10 mouse cellular contexts compared by ENCODE assay signal in the genomic region with DNA sequence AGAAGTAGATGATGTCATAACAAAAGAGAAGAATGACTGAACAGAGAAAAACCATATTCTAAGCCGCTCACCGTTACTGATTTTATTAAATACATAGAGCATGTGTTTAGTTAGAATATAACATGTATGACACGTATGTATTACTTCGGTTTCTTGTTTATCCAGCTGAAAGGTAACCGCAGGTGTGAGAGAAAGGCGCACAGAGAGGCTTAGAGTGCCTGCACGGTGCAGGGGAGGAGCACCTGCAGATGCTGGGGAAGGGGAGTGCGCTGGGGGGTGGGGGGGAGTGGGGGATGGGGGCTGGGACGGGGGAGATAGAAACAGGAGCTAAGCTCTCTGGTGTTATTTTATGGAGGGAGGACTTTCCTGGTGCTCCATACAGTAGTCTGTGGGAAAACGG.
DNase-seq lines count a peak whose midpoint lies in the region; ATAC-seq lines count a peak whose summit lies in the region.
"Had no signal": no experiment of that assay in that cellular context is flagged by ENCODE, and none has a peak within 500 bp of the region (broad histone marks: within the 10 kb centered on the region; RNA-seq: fewer than 3 reads in every experiment).

No protein-coding gene starts in this region.

- WGBS in heart, embryonic 13.5 days, result 27% methylated on average over 10 of the region's 10 CpGs
- 18% methylated on average over 10 of the region's 10 CpGs for WGBS in embryonic facial prominence, embryonic 10.5 days
- WGBS in hindbrain, embryonic 12.5 days, result 18% methylated on average over 10 of the region's 10 CpGs
- WGBS in midbrain, embryonic 13.5 days, result 20% methylated on average over 10 of the region's 10 CpGs

- no peak for ATAC-seq in heart, embryonic 13.5 days (ENCODE audit: extremely low read depth, insufficient number of reproducible peaks, low FRiP score, low TSS enrichment)
- peak; percentile 35; the same call in 1 of the 2 replicates for ATAC-seq in hindbrain, embryonic 12.5 days (ENCODE audit: low FRiP score)
- ATAC-seq in midbrain, embryonic 13.5 days, result peak; percentile 62
- no peak for ATAC-seq in megakaryocyte, adult 5-6 weeks (ENCODE audit: poor library complexity, severe bottlenecking)

- no peaks in the 10 kb centered on the region for H3K36me3 ChIP-seq in heart, embryonic 13.5 days
- no peaks in the 10 kb centered on the region for H3K36me3 ChIP-seq in embryonic facial prominence, embryonic 10.5 days (replicated peaks)
- H3K36me3 ChIP-seq in hindbrain, embryonic 12.5 days, result no peaks in the 10 kb centered on the region
- no peaks in the 10 kb centered on the region for H3K36me3 ChIP-seq in midbrain, embryonic 13.5 days

- no peak for DNase-seq in heart, adult 9 months (ENCODE audit: low spot score in 2 of 2)
- DNase-seq in embryonic facial prominence, embryonic 10.5 days (ENCODE audit: low spot score), result no peak
- DNase-seq in left cerebral cortex, postnatal 14 days (ENCODE audit: low spot score in 2 of 2), result no peak
- DNase-seq in layer of hippocampus, adult 18-20 months (ENCODE audit: low spot score in 2 of 2), result no peak
- DNase-seq: heart, adult 2 months; lung, postnatal 10 days had no signal

- H3K27ac ChIP-seq in heart, embryonic 13.5 days (replicated peaks), result no peak overlapping the region
- no peak overlapping the region for H3K27ac ChIP-seq in embryonic facial prominence, embryonic 10.5 days (replicated peaks)
- no peak overlapping the region for H3K27ac ChIP-seq in hindbrain, embryonic 12.5 days
- 0 out of 2 replicates have a peak overlapping the region, but pooled peaks have one; percentile 21 for H3K27ac ChIP-seq in midbrain, embryonic 13.5 days
- H3K27ac ChIP-seq: heart, adult 2 months had no signal

- peaks cover 23% of the 10 kb centered on the region for H3K4me1 ChIP-seq in heart, embryonic 13.5 days
- H3K4me1 ChIP-seq in embryonic facial prominence, embryonic 10.5 days, result peaks cover 19% of the 10 kb centered on the region
- peaks cover 13% of the 10 kb centered on the region for H3K4me1 ChIP-seq in hindbrain, embryonic 12.5 days
- H3K4me1 ChIP-seq in midbrain, embryonic 13.5 days (replicated peaks), result peaks cover 17% of the 10 kb centered on the region

- H3K4me3 ChIP-seq in heart, embryonic 13.5 days, result peak overlapping the region; percentile 43
- peak overlapping the region; percentile 48 for H3K4me3 ChIP-seq in embryonic facial prominence, embryonic 10.5 days
- H3K4me3 ChIP-seq in hindbrain, embryonic 12.5 days, result peak overlapping the region; percentile 16
- peak overlapping the region; percentile 41 for H3K4me3 ChIP-seq in midbrain, embryonic 13.5 days (replicated peaks)
- H3K4me3 ChIP-seq: heart, adult 2 months had no signal

- H3K4me2 ChIP-seq in heart, embryonic 13.5 days, result peak overlapping the region; percentile 69
- peak overlapping the region; percentile 68 for H3K4me2 ChIP-seq in hindbrain, embryonic 12.5 days (replicated peaks)
- H3K4me2 ChIP-seq in midbrain, embryonic 13.5 days (replicated peaks), result peak overlapping the region; percentile 66

- H3K9ac ChIP-seq in heart, embryonic 13.5 days, result peak overlapping the region; percentile 37; the same call in 1 of the 2 replicates
- no peak overlapping the region for H3K9ac ChIP-seq in hindbrain, embryonic 12.5 days
- peak overlapping the region; percentile 40; the same call in 1 of the 2 replicates for H3K9ac ChIP-seq in midbrain, embryonic 13.5 days (replicated peaks)

- peaks cover 18% of the 10 kb centered on the region for H3K27me3 ChIP-seq in heart, embryonic 13.5 days (replicated peaks)
- peaks cover 39% of the 10 kb centered on the region for H3K27me3 ChIP-seq in embryonic facial prominence, embryonic 10.5 days (replicated peaks; ENCODE audit: low read depth, poor library complexity, severe bottlenecking)
- H3K27me3 ChIP-seq in hindbrain, embryonic 12.5 days, result peaks cover 16% of the 10 kb centered on the region
- peaks cover 6% of the 10 kb centered on the region; the same call in 1 of the 2 replicates for H3K27me3 ChIP-seq in midbrain, embryonic 13.5 days

- no peaks in the 10 kb centered on the region for H3K9me3 ChIP-seq in heart, embryonic 13.5 days
- H3K9me3 ChIP-seq in embryonic facial prominence, embryonic 10.5 days, result no peaks in the 10 kb centered on the region
- H3K9me3 ChIP-seq in hindbrain, embryonic 12.5 days (replicated peaks), result no peaks in the 10 kb centered on the region
- H3K9me3 ChIP-seq in midbrain, embryonic 13.5 days, result no peaks in the 10 kb centered on the region

- intact Hi-C loops in left cerebral cortex, postnatal 14 days (cut with DNase I), result no loop called here

Comparison
In these comparisons a context has a peak if more than half of its experiments do, and no peak if none do; other contexts are left out.
1. ATAC-seq: peak in hindbrain, embryonic 12.5 days (single experiment) and midbrain, embryonic 13.5 days (single experiment); none in heart, embryonic 13.5 days (single experiment) and megakaryocyte, adult 5-6 weeks (single experiment).
2. Peak in every context shown above with its lines, with median percentiles within 50 percentile points of each other: H3K4me2 ChIP-seq and H3K4me3 ChIP-seq.